Mouse (Mus musculus): Measurements from ENCODE around the gene Cebpa. TPM values are rescaled to one million over a fixed set of nuclear protein-coding genes. Genes with fewer than 3 reads are reported as not detected.

Cebpa gene
- polyA plus RNA-seq, 1 experiment from 2014 or later = 0.90 TPM

Small RNAs within 50 kb of the gene (microRNA-seq; reads per million reads assigned to microRNA genes)
- gene Gm25033 (ENCODE audit: borderline number of aligned reads) = not detected

Other genes with a start within 250 kb of the Cebpa start
- gene Pepd, start 206.9 kb upstream of the Cebpa start, polyA plus RNA-seq (2014; fragmentation: Nextera tagmentation; extraction: Ambion mirVana) = 68.4 and 69.6 TPM in 2 replicates
- 36.3 and 37.4 TPM in 2 replicates for gene Cebpg, start 62.7 kb upstream of the Cebpa start, polyA plus RNA-seq (2014; fragmentation: Nextera tagmentation; extraction: Ambion mirVana)
- 0.24 and 0.78 TPM in 2 replicates for gene Slc7a10, start 67.1 kb downstream of the Cebpa start, polyA plus RNA-seq (2014; fragmentation: Nextera tagmentation; extraction: Ambion mirVana)
- gene Lrp3, start 96.2 kb downstream of the Cebpa start, polyA plus RNA-seq (2014; fragmentation: Nextera tagmentation; extraction: Ambion mirVana) = 8.8 and 9.0 TPM in 2 replicates
- 18.0 and 19.8 TPM in 2 replicates for gene Gpatch1, start 199.1 kb downstream of the Cebpa start, polyA plus RNA-seq (2014; fragmentation: Nextera tagmentation; extraction: Ambion mirVana)
- 3.1 and 5.4 TPM in 2 replicates for gene Rhpn2, start 214.9 kb downstream of the Cebpa start, polyA plus RNA-seq (2014; fragmentation: Nextera tagmentation; extraction: Ambion mirVana)

Measured in embryonic facial prominence, embryonic 11.5 days (tissue).